Mouse (Mus musculus): ENCODE data around the gene Spred2.

DNA sequence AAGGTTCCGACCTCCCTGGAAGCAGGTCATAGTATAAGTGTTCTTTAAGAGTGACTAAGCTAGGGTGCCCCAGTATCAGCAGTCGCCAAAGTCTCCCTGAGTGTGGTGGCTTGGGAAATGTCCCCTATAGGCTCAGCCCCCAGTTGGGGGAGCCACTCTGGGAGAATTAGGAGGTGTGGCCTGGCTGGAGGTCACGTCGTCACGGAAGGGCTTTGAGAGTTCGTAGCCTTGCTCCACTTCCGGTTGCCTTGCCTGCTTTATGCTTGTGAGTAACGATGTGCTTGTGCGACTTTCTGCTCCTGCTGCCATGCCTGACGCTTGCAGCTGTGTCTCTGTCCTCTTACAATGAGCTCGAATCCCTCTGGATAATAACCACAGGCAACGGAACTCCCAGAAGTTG, 48.6 kb upstream of the Spred2 start:
- TF ChIP-seq GATA1 (IDR thresholded peaks at IDR 0.05; ENCODE audit: borderline replicate concordance, low read length) (no peak), FLI1 (IDR thresholded peaks at IDR 0.05; ENCODE audit: low read length) (no peak)

Measured in megakaryocyte, embryonic 14.5 days (primary cell).